Mouse (Mus musculus) limb, embryonic 10.5 days (tissue): ENCODE data around the gene Bora. TPM values are rescaled to one million over a fixed set of nuclear protein-coding genes. Genes with fewer than 3 reads are reported as not detected.
"Not testable (repeated sequence)": the region's sequence is repeated elsewhere in the genome, so short reads cannot be mapped to it uniquely, and the experiment has no call there.

Experiments
- DNase-seq: peaks from one replicate; pipeline ENCODE4 v3.0.0-alpha.2; 2017; ENCODE audit warnings: low spot score
- H3K27ac ChIP-seq: fragments of 300-500 bp; sonication (generic); 2 replicates; pipeline ENCODE4 v1.5.1; 2016; ENCODE audit warnings: mild to moderate bottlenecking
- H3K27me3 ChIP-seq: fragments of 300-500 bp; sonication (generic); 2 replicates; pipeline ENCODE4 v1.6.1; 2016; ENCODE audit warnings: low read depth, mild to moderate bottlenecking; ENCODE audit not compliant: poor library complexity, severe bottlenecking
- H3K36me3 ChIP-seq: fragments of 300-500 bp; sonication (generic); 2 replicates; pipeline ENCODE4 v1.6.1; 2016; ENCODE audit warnings: mild to moderate bottlenecking, moderate library complexity
- H3K4me1 ChIP-seq: fragments of 300-500 bp; sonication (generic); 2 replicates; pipeline ENCODE4 v1.6.1; 2016
- H3K4me3 ChIP-seq: fragments of 300-500 bp; sonication (generic); 2 replicates; pipeline ENCODE4 v1.5.1; 2016; ENCODE audit warnings: mild to moderate bottlenecking, moderate library complexity
- H3K9me3 ChIP-seq: fragments of 300-500 bp; sonication (generic); replicated peaks from 2 replicates; pipeline ENCODE4 v1.6.1; 2016; ENCODE audit warnings: mild to moderate bottlenecking
- WGBS: fragments of 180-500 bp; shearing (Covaris S2); methylation state at CpG from one replicate; pipeline ENCODE4 v1.1.7; 2016; 5-methylcytosine and 5-hydroxymethylcytosine counted together
- polyA plus RNA-seq: library from polyadenylated mRNA; unstranded; fragments of >200 nt; fragmentation: Nextera tagmentation; extraction: Ambion mirVana; gene quantifications from 2 replicates; pipeline ENCODE4 v1.2.1, GENCODE M21; 2016

The Bora gene
- polyA plus RNA-seq, 1 experiment from 2014 or later, result 99.4 TPM

DNA sequence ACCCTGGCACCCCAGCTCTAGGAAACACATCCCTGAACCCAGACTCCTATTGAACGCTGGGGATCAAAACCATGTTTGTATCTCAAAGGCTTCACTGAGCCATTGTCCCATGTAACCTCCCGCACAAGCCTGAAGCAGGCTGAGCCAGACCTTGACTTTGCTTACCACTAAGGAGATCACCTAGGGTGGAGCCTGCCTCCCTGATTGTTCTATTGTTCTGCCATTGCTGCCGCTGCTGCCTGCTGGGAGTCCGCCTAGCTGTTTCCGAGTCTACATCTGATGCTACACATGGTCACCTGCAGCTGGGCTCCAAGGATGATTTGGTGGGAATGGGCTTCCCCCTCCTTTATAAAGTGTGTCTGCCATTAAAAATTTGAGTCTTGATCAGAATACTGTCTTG, 6.7 kb upstream of the Bora start:
- Histone ChIP-seq H3K36me3 (peaks cover 47% of the 10 kb centered on the region), H3K4me1 (peaks cover 13% of the 10 kb centered on the region)
- not testable (repeated sequence) for H3K9me3 ChIP-seq, H3K27ac ChIP-seq, H3K4me3 ChIP-seq, DNase-seq, H3K27me3 ChIP-seq
- 86% methylated on average over 5 of the region's 5 CpGs for WGBS

DNA sequence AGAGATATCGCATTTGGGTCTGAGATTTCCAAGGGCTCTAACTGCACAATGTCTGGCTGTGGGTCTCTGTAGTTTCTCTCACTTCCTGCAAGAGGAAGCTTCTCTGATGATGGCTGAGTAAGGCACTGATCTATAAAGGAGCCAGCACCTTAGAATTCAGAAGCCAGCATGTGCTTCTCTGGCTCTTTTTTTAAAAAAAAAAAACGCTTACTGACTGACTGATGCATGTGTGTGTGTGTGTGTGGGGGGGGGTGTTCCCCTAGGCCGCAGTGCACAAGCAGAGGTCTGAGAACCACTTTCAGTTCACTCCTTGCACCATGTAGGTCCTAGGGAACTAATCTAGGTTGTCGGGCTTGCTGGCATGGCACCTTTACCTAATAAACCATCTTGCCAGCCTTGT, 4.6 kb upstream of the Bora start:
- DNase-seq, result no peak
- Histone ChIP-seq H3K27ac (no peak overlapping the region), H3K4me3 (no peak overlapping the region), H3K4me1 (peaks cover 21% of the 10 kb centered on the region), H3K9me3 (no peaks in the 10 kb centered on the region), H3K27me3 (no peaks in the 10 kb centered on the region), H3K36me3 (peaks cover 31% of the 10 kb centered on the region)
- 84% methylated on average over 4 of the region's 4 CpGs for WGBS

DNA sequence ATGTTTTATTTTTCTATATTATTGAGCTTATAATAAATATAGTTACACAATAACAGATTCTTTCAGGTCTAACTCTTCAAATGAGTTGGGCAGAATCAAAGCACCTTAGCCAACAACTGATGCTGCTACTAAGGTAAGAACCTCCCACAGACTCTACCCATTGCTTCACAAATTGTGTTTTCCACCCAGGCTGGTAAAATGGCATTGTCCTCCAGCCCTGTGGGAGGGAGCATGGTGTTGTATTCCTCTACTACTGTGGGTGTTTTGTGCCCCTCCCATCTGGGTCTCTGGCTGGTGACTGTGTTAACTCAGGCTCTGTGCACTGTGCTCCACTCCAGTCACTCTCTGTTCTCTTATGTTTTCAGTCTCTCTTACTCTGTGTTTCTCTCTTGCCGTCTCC, 2.5 kb upstream of the Bora start:
- Histone ChIP-seq H3K36me3 (peaks cover 25% of the 10 kb centered on the region), H3K4me3 (peak overlapping the region; percentile 85), H3K4me1 (peaks cover 26% of the 10 kb centered on the region), H3K27me3 (no peaks in the 10 kb centered on the region), H3K9me3 (no peaks in the 10 kb centered on the region), H3K27ac (0 out of 2 replicates have a peak overlapping the region, but pooled peaks have one; percentile 97)
- 68% methylated on average over 1 of the region's 1 CpGs for WGBS
- no peak for DNase-seq

DNA sequence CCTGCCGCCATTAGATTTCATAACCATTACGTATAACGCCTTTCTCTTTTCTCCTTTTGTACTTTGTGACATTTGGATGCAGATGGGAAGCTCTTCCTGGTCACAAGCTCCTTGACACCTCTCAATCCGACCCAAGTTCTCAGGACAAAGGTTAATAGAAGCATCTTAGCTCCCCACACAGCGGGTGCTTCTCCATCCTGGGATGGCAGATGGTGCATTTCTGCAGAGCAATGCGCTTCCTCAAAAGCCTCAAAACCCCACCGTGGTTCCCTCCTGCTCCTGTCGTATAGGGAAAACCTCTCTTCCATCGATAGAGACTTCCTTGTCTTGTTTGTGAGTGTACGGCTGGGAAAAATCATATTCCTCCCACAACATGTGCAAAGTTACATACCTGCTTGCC, 1.9 kb upstream of the Bora start:
- H3K27ac ChIP-seq, result peak overlapping the region; percentile 97; the same call in 1 of the 2 replicates
- 44% methylated on average over 10 of the region's 10 CpGs for WGBS

DNA sequence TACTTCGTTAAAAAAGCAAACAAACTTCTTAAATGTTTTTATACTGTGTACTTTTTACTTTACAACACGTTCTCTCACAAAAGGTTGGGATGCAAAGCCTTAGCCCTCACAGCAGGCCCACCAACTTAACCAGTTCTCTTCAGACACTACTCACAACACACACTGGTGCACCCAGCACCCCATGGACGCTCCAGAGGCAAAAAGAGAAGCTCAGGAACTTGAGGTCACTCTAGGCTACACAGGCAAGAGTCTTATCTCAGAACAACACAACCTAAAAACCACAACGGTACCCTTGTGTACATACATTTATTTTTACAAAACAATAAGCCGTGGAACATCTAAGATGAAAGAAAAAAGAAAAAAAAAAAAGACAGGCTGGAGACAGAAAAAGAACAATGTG, 1.3 kb upstream of the Bora start:
- Histone ChIP-seq H3K4me1 (peaks cover 29% of the 10 kb centered on the region), H3K4me3 (peak overlapping the region; percentile 85), H3K27me3 (no peaks in the 10 kb centered on the region), H3K9me3 (no peaks in the 10 kb centered on the region), H3K36me3 (peaks cover 25% of the 10 kb centered on the region), H3K27ac (peak overlapping the region; percentile 97)
- 12% methylated on average over 5 of the region's 5 CpGs for WGBS
- no peak for DNase-seq

More for the DNA sequence above, 1.9 kb upstream of the Bora start:
- Histone ChIP-seq H3K4me1 (peaks cover 26% of the 10 kb centered on the region), H3K36me3 (peaks cover 25% of the 10 kb centered on the region), H3K4me3 (peak overlapping the region; percentile 85), H3K9me3 (no peaks in the 10 kb centered on the region), H3K27me3 (no peaks in the 10 kb centered on the region)
- DNase-seq, result no peak

DNA sequence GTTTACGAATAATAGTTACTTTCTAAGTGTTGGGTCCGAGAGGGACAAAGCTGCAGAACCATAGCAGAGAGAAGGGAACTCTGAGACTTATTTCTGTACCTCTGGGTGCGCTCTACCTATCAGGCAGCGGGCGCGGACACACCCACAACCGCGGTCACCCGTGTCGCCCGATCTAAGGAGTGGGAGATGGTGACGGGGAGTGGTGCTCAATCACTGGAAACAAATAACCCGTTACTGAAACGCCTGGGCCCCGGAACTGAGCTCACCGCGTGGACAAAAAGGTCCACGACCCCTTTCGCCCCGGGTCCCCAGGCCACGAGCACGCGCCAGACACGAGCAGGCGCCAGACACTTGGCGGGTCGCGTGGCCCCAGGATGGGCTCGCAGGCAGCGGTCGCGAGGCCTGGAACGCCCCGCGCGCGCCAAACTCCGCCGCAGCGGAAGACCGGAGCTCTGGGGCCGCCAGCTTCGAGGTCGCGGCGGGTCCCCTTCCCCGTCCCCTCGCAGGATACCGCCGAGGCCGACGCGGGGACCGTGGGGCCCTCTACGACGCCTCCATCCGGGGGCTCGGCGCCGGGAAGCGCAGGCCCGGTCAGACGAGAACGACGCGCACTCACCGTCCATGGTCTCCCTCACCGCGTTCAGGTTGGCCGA, 518 bp upstream of the Bora start:
- Histone ChIP-seq H3K9me3 (no peaks in the 10 kb centered on the region), H3K4me1 (peaks cover 29% of the 10 kb centered on the region), H3K27me3 (no peaks in the 10 kb centered on the region), H3K4me3 (peak overlapping the region; percentile 85), H3K27ac (peak overlapping the region; percentile 97), H3K36me3 (peaks cover 26% of the 10 kb centered on the region)
- no peak for DNase-seq
- under 1% methylated on average over 70 of the region's 70 CpGs for WGBS

DNA sequence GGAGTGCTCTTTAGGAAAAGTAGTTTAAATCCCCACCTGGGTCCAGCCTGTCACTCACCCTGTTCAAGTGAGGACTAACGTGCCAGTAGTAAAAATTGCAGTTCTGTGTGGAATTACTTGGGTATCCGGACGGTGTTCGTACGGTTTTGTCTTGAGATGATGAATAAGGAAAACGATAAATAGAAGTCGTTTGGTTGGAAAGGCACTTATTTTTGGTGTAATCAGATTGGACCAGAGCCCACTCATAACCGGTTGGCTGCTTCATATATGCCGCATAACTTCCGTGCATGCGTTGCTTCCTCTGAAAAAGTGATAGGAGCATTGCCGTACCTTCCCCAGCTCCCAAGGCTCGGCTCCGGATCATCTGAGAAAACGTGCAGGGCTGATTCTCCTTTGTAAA, 760 bp downstream of the Bora start:
- Histone ChIP-seq H3K36me3 (peaks cover 39% of the 10 kb centered on the region), H3K4me3 (peak overlapping the region; percentile 85), H3K9me3 (no peaks in the 10 kb centered on the region), H3K4me1 (peaks cover 25% of the 10 kb centered on the region), H3K27ac (peak overlapping the region; percentile 97), H3K27me3 (no peaks in the 10 kb centered on the region)
- 2% methylated on average over 15 of the region's 15 CpGs for WGBS
- no peak for DNase-seq

DNA sequence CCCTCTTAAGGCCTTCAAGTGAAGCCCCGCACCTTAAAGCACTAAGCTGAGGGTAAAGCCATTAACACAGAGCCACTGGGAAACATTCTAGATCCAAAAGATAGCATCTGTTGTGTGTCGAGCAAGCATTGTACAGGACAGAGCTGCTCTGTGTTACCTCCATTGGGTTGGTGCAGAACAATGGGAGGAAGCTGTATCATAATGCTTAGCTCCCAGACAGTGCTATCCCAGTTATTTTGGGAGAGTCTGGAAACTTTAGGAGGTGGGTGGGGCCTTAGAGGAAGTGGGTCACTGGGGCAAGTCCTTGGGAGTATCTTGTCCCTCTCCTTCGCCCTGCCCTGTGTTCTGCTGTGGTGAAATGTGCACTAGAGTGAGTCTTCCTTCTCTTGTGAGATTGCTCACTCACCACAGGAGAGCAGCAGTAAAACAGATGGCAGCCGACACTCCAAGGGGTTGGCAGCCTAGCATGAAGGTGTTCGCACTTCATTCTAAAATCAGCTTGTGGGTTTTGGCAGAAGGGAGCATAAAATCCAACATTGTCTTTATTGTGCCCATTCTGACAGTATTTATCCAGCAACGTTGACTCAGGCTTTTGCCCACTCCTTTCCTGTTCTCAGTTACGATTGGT, 13.1 kb downstream of the Bora start:
- H3K9me3 ChIP-seq, result no peaks in the 10 kb centered on the region
- peaks cover 87% of the 10 kb centered on the region for H3K36me3 ChIP-seq
- no peaks in the 10 kb centered on the region for H3K27me3 ChIP-seq
- no peaks in the 10 kb centered on the region for H3K4me1 ChIP-seq
- DNase-seq, result no peak
- WGBS, result 92% methylated on average over 7 of the region's 7 CpGs
- no peak overlapping the region for H3K4me3 ChIP-seq
- H3K27ac ChIP-seq, result no peak overlapping the region

DNA sequence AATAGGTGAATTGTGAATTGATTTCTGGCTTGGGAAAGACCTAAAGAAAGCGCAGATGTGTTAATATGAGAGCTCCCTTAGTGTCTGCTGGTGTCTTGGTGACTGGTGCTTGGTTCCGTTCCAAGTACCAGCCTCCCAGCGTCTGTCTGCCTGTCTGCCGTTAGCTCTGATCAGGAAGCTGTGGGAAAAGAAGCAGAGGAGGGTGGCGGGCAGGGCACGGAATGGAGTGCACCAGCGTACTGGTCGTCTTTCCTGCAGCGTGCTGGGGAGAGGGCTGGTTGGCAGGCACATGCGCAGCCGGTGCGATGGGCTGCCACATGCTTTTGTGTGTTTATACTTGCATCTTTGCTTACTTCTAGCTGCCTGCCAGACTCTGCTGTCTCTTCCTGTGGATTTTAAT, 14.6 kb downstream of the Bora start:
- Histone ChIP-seq H3K27me3 (no peaks in the 10 kb centered on the region), H3K4me1 (no peaks in the 10 kb centered on the region), H3K36me3 (peaks cover 88% of the 10 kb centered on the region), H3K9me3 (no peaks in the 10 kb centered on the region), H3K27ac (no peak overlapping the region), H3K4me3 (no peak overlapping the region)
- 94% methylated on average over 12 of the region's 12 CpGs for WGBS
- no peak for DNase-seq

DNA sequence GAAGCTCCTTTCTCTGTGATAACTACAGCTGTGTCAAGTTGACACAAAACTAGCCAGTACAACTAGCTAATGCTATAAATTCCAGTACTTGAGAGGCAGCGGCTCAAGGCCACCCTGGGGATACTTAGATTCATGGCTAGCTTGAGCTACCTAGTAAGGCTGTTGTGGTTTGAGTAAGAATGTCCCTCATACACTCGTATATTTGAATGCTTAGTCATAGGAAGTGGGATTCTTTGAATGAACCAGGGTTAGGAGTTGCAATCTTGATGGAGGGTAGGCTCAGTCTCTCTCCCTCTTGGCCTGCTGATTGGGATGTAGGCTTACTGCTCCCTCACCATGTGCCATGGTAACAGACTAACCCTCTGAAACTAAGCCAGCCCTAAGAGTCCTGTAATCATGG, 17.1 kb downstream of the Bora start:
- no peak for DNase-seq
- Histone ChIP-seq H3K4me1 (no peaks in the 10 kb centered on the region), H3K27ac (no peak overlapping the region), H3K27me3 (no peaks in the 10 kb centered on the region), H3K4me3 (no peak overlapping the region), H3K9me3 (no peaks in the 10 kb centered on the region), H3K36me3 (peaks cover 89% of the 10 kb centered on the region)
- WGBS, result 94% methylated on average over 2 of the region's 2 CpGs

DNA sequence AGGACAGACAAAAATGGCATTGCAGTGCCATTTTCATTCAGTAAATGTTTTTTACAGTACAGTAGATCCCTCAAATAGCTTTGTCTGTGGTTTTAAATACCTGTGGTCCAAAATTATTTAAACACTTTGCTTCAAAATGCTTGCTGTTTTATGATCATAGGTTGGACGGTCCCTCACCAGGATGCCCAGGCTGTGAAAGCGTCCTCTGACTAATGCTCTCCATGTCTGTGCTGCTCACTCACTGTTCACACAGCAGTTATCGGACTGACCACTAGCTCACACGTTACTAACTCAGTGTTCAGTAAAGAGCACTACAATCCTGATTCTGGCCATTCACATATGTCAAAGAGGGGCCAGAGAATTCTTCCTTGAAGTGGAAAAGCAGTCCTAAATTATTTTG, 25.1 kb downstream of the Bora start:
- 93% methylated on average over 4 of the region's 4 CpGs for WGBS
- Histone ChIP-seq H3K36me3 (peaks cover 97% of the 10 kb centered on the region), H3K27ac (no peak overlapping the region), H3K4me3 (no peak overlapping the region), H3K9me3 (no peaks in the 10 kb centered on the region), H3K4me1 (no peaks in the 10 kb centered on the region), H3K27me3 (no peaks in the 10 kb centered on the region)
- no peak for DNase-seq

DNA sequence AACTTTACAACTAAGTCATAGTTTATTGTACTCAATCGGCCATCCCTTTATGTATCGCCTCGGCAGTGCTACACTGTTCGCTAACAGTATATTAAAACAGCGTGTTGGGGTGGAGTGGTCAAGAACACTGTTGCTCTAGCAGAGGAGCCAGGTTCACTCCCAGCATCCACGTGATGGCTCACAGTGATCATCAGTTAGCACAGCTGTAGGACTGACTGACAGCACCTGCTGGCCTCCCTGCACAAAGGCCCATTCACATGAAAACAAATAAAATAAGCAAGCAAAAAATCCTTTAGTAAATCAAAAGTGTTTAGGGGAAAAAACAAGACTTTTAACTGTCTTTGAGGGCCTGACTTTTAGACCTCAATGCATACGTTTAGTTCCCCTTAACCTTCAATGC, 42.9 kb downstream of the Bora start:
- Histone ChIP-seq H3K4me1 (no peaks in the 10 kb centered on the region), H3K27ac (no peak overlapping the region), H3K27me3 (no peaks in the 10 kb centered on the region), H3K36me3 (peaks cover 97% of the 10 kb centered on the region), H3K4me3 (no peak overlapping the region), H3K9me3 (no peaks in the 10 kb centered on the region)
- DNase-seq, result no peak
- 96% methylated on average over 7 of the region's 7 CpGs for whole genome bisulfite sequencing

DNA sequence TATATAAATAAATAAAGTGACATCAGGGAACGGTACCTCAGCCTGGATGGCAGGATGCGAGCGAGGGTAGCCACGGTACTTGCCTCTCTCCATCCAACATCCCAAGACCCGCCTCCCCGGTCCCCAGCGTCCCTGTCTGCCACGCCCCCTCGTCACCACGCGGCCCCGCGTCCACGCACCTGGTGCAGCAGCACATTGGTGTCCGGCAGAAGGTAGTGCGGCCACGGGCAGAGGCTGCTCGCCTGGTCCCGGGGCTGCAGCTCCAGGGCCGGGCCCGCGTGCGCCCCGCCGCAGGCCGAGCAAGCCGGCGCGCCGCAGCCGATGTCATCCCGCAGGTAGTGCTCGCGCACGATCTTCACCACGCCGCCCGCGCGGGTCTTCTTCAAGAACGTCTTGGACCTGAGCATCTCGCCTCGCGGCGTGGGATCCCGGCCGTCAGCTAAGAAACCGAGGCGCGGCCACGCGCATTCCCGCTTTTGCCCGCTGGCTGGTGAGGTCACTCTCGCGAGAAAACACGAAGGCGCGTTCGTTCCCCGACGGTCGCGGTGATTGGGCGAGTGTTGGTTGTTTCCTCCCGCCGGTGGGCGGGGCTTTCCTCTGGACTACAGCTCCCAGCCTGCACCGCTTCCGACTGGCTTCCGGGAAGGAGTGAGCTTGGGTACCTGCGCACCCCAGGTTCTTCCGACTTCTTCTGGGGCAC, 53.4 kb downstream of the Bora start, which contains the start of the genes Pibf1 and Dis3:
Gene Pibf1, plus strand, starts transcription at position 158 of the 700 bp plus-strand sequence.
Gene Dis3, minus strand, starts transcription at position 504 of the 700 bp plus-strand sequence.
- H3K27ac ChIP-seq, result peak within 1 kb of the TSS; percentile 95
- H3K9me3 ChIP-seq, result no peaks in the 10 kb centered on the region
- H3K4me1 ChIP-seq, result peaks cover 10% of the 10 kb centered on the region
- peak; percentile 98 for DNase-seq
- H3K27me3 ChIP-seq, result no peaks in the 10 kb centered on the region
- H3K4me3 ChIP-seq, result peak within 1 kb of the TSS; percentile 98
- peaks cover 69% of the 10 kb centered on the region for H3K36me3 ChIP-seq
- under 1% methylated on average over 73 of the region's 73 CpGs for WGBS
